Mouse (Mus musculus) embryonic facial prominence, embryonic 12.5 days (tissue): ENCODE measurements around the gene C130026I21Rik. TPM values are rescaled to one million over a fixed set of nuclear protein-coding genes. Genes with fewer than 3 reads are reported as not detected.
"Not testable (repeated sequence)": the region's sequence is repeated elsewhere in the genome, so short reads cannot be mapped to it uniquely, and the experiment has no call there.

Experiments
- ATAC-seq: fragments of 200-750 bp; cut with Nextera tagmentation; 2 replicates; pipeline ENCODE4 v1.8.0; 2017; ENCODE audit not compliant: insufficient number of reproducible peaks, insufficient read depth, low FRiP score, low TSS enrichment
- H3K27ac ChIP-seq: fragments of 300-500 bp; sonication (generic); 2 replicates; pipeline ENCODE4 v1.5.1; 2016; ENCODE audit warnings: mild to moderate bottlenecking
- H3K27me3 ChIP-seq: fragments of 300-500 bp; sonication (generic); 2 replicates; pipeline ENCODE4 v1.6.1; 2016; ENCODE audit warnings: mild to moderate bottlenecking, moderate library complexity
- H3K36me3 ChIP-seq: fragments of 300-500 bp; sonication (generic); 2 replicates; pipeline ENCODE4 v1.6.1; 2016; ENCODE audit warnings: mild to moderate bottlenecking
- H3K4me1 ChIP-seq: fragments of 300-500 bp; sonication (generic); 2 replicates; pipeline ENCODE4 v1.6.1; 2016
- H3K4me2 ChIP-seq: fragments of 300-500 bp; sonication (generic); replicated peaks from 2 replicates; pipeline ENCODE4 v1.6.1; 2016; ENCODE audit warnings: mild to moderate bottlenecking, moderate library complexity
- H3K4me3 ChIP-seq: fragments of 300-500 bp; sonication (generic); 2 replicates; pipeline ENCODE4 v1.5.1; 2016; ENCODE audit warnings: mild to moderate bottlenecking
- H3K9ac ChIP-seq: fragments of 300-500 bp; sonication (generic); 2 replicates; pipeline ENCODE4 v1.6.1; 2016; ENCODE audit warnings: mild to moderate bottlenecking, moderate library complexity
- H3K9me3 ChIP-seq: fragments of 300-500 bp; sonication (generic); 2 replicates; pipeline ENCODE4 v1.6.1; 2016; ENCODE audit warnings: mild to moderate bottlenecking, moderate library complexity
- WGBS: fragments of 180-500 bp; shearing (Covaris S2); methylation state at CpG from one replicate; pipeline ENCODE4 v1.1.7; 2016; 5-methylcytosine and 5-hydroxymethylcytosine counted together
- polyA plus RNA-seq: library from polyadenylated mRNA; unstranded; fragments of >200 nt; fragmentation: Nextera tagmentation; extraction: Ambion mirVana; gene quantifications from 2 replicates; pipeline ENCODE4 v1.2.1, GENCODE M21; 2016

The C130026I21Rik gene
- polyA plus RNA-seq, 1 experiment from 2014 or later = not detected

DNA sequence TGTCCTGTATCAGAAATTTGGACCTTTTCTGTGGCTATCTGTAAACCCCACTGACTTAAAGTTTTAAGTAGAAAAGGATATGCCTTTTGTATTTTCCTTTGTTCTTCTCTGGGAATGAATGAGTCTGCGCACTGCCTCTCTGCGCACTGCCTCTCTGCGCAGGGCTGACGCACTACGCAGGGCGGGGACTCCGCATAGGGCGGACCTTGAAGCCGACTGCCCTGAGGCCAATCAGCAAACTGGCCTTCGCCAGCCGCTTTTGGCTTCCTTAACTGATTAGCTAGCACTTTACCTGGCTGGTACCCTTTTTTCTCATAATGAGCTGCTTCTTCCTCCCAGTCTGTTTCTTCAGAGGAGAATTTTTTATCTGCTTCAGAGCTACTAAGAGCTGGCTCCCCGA, 271.1 kb downstream of the C130026I21Rik start:
- not testable (repeated sequence) for H3K9ac ChIP-seq, H3K4me2 ChIP-seq, H3K27ac ChIP-seq, ATAC-seq, H3K4me1 ChIP-seq, H3K27me3 ChIP-seq, H3K4me3 ChIP-seq, H3K36me3 ChIP-seq, H3K9me3 ChIP-seq
- over 99% methylated on average over 8 of the region's 12 CpGs for WGBS

DNA sequence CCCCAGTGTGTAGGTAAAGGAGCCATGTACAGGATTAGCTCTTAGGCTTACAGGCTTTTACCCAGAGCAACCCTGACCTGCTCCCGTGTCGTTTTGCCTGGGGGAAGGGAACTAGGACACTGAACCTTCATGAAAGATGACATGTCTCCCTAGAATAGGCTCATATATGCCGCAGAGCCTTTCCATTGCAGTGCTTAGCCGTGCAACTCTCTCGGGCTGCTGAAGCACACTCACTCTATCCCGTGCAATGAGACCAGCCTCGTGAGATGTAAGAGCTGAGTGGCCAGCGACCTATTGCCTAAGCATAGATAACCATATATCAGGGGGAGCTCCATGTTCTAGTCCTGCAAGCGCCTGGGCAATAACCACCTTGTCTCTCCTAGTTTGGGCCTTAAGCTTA, 274.1 kb downstream of the C130026I21Rik start:
- ATAC-seq, H3K9ac ChIP-seq: not testable (repeated sequence)

DNA sequence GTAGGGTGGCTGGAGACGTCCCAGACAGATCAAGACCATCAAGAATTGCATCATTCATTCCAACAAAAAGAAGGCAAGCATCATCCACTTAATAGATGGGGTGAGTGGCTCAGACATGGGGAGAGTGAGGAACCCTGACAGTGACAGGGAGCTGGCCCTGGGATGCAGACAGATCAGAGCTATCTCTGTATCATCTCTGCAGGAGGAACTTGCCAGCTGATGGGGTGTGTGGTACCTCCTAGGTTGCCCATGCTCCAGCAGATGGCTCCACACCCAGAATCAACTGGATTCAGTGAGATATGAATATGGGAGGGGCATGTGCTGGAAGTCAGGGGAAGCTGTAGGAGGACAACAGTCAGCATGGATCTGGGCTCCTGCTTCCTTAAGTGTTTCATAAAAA, 275.9 kb downstream of the C130026I21Rik start:
- not testable (repeated sequence) for H3K9ac ChIP-seq, H3K36me3 ChIP-seq, H3K4me1 ChIP-seq, H3K27ac ChIP-seq, H3K9me3 ChIP-seq, H3K4me2 ChIP-seq, ATAC-seq, H3K4me3 ChIP-seq, H3K27me3 ChIP-seq
- no CpG with 5 or more reads among the region's 1 CpGs for WGBS

More for the DNA sequence above, 274.1 kb downstream of the C130026I21Rik start:
- not testable (repeated sequence) for H3K4me1 ChIP-seq, H3K27ac ChIP-seq, H3K4me2 ChIP-seq, H3K36me3 ChIP-seq, H3K9me3 ChIP-seq, H3K27me3 ChIP-seq, H3K4me3 ChIP-seq
- WGBS = 75% methylated on average over 6 of the region's 9 CpGs

DNA sequence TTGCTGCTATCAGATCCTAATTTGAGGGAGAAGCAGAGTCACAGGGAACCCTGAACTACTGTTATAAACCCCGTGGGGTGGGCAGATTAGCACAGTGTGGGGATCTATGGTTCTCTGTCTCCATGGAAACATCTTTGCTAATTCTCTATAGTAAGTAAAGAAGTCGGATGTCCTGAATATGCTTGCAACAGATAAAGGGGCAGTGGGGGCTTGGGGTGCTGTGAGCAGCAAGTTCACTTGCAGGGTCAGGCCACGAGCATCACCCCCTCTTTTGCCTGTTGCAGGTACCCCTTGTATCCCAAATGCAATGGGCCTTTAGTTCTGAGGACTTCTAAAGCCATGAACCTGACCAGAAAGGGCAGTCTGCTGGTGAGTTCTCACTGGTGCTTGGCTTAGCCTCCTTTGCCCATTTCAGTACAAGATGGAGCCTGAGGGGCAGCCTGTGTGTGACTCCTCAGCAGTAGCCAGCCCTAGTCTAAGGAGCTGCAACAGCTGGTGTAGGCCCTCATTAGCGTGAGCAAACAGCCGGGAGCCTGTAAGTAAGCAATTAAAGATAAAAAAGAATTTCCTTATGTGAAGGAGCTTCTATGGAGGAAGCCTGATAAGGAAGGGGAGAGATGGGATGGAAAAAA, 276.6 kb downstream of the C130026I21Rik start:
- not testable (repeated sequence) for H3K9me3 ChIP-seq, H3K4me2 ChIP-seq, H3K27ac ChIP-seq, H3K27me3 ChIP-seq, H3K4me3 ChIP-seq, H3K36me3 ChIP-seq, H3K4me1 ChIP-seq, H3K9ac ChIP-seq
- WGBS = 62% methylated on average over 2 of the region's 5 CpGs
- ATAC-seq = peak; percentile 69; the same call in 1 of the 2 replicates

DNA sequence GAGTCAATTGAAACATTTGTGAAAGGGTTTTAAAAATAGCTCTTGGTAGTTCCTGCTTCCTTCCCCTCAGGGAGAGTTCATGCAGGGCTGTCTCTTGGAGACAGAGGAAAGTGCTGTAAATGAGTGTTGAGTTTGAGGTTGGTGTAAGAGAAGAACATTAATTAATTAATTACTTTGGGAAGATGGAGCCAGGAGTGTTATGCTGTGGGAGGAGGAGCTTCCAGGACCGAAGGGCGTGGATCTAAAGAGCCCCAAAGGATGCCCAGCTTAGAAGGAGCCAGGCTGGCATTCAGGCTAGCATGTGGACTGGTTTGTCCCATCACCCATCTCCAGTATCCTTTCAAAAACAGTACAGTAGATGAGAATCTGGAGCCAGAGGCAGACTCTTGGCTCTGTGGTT, 277.1 kb downstream of the C130026I21Rik start:
- WGBS = no CpG with 5 or more reads among the region's 2 CpGs
- H3K9ac ChIP-seq, H3K27me3 ChIP-seq: not testable (repeated sequence)

DNA sequence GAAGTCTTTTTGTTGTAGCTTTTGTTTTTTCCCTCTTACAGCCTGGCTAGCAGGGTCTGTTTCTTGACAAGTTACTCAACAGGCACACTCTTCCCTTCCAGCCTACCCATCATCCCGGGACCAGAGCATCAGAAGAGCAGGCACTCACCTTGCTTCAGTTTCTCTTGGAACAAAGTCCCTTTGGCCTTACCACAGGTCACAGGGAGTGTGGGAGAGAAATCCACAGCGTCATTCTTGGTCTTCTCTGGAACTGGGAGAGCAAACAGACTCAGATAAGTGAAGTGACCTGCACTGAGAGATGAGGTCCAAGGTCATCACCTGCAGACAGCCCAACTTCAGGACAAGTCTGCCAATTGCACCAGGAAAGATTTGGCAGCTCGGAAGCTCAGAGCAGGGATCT, 277.5 kb downstream of the C130026I21Rik start:
- not testable (repeated sequence) for H3K27me3 ChIP-seq, H3K36me3 ChIP-seq, H3K4me1 ChIP-seq, H3K9ac ChIP-seq, H3K9me3 ChIP-seq, H3K4me3 ChIP-seq, H3K4me2 ChIP-seq, H3K27ac ChIP-seq
- ATAC-seq = peak; percentile 64; the same call in 1 of the 2 replicates
- no CpG with 5 or more reads among the region's 3 CpGs for WGBS

More for the DNA sequence above, 277.1 kb downstream of the C130026I21Rik start:
- H3K9me3 ChIP-seq, H3K36me3 ChIP-seq, H3K4me2 ChIP-seq, H3K4me3 ChIP-seq, H3K4me1 ChIP-seq, H3K27ac ChIP-seq: not testable (repeated sequence)
- ATAC-seq = peak; percentile 77; the same call in 1 of the 2 replicates

DNA sequence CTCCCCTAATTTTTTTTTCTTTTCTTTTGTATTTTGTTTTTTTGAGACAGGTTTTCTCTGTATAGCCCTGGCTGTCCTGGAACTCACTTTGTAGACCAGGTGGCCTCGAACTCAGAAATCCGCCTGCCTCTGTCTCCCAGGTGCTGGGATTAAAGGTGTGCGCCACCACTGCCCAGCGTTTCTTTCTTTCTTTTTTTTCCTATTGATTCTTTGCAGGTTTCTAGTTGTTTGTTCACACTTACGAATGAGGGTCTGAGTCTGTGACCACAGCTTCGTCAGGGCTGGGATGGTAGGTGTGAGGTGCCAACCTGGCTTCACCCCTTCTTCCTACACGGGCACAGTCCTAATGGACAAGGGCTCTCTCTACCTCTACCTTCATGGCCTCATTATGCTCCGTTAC, 281.3 kb downstream of the C130026I21Rik start:
- H3K4me1 ChIP-seq, H3K27me3 ChIP-seq, H3K9me3 ChIP-seq, ATAC-seq, H3K27ac ChIP-seq, H3K4me2 ChIP-seq, H3K4me3 ChIP-seq, H3K9ac ChIP-seq, H3K36me3 ChIP-seq: not testable (repeated sequence)
- 84% methylated on average over 7 of the region's 8 CpGs for WGBS

DNA sequence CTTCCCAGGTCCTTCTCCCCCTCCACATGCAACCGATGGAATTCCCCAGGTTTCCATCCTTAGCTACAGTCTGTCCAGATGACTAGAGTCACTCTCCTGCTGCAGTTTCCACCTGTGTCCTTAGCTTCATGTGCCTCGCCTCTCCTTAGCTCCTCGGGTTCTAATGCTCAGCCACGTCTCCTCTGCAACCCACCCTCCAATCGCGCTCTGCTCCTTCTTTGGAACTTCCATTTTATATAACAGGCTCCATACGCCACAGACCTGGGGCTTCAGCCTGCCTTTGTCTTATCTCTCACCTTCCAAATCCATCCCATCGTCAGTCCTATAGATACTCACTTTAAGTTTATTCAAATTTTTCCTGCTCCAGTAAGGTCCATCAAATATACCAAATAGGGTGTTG, 282.6 kb downstream of the C130026I21Rik start:
- not testable (repeated sequence) for H3K4me2 ChIP-seq, H3K9ac ChIP-seq, H3K4me3 ChIP-seq, H3K27me3 ChIP-seq, H3K4me1 ChIP-seq, ATAC-seq, H3K36me3 ChIP-seq, H3K9me3 ChIP-seq, H3K27ac ChIP-seq
- WGBS = 71% methylated on average over 8 of the region's 8 CpGs

DNA sequence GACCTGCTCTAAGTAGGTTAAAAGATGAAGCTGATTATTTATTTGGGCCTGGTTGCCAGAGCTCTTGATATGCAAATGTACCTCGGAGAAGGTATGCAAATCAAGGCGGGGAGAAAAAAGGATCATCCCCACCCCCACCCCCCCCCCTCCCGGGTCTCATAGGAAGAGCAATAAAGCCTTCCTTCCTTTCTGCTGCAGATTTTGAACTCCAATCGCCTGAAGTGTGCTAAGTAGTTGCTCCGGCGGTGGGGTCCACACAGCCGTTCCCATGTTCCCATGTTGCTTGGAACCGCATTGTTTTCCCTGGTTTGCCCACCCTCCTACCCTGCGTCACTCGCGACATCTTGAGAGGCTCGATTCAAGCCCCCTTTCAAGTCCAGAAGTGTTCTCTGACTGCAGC, 308.6 kb downstream of the C130026I21Rik start:
- H3K4me2 ChIP-seq = peak overlapping the region; percentile 22; the same call in 1 of the 2 replicates
- H3K4me1 ChIP-seq, H3K36me3 ChIP-seq, H3K9ac ChIP-seq, H3K9me3 ChIP-seq, H3K27me3 ChIP-seq, ATAC-seq, H3K27ac ChIP-seq, H3K4me3 ChIP-seq: not testable (repeated sequence)
- WGBS = 6% methylated on average over 12 of the region's 12 CpGs

DNA sequence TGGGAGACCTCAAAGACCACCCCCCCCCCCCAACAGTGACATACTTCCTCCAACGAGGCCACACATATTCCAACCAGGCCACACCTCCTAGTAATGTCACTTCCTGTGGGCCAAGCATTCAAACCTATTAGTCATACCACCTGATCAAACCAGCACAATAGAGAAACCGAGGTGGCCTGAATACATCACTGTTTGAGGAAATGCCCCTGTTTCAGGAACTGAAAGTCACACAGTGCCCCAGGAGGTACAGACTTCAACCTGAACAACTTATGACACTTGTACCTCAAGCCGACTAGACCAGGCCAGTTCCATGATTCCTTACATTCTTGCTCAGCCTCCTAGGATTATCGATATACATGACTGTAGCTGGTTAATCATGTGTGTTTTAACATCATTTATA, 312.7 kb downstream of the C130026I21Rik start:
- H3K9me3 ChIP-seq, H3K9ac ChIP-seq: not testable (repeated sequence)
- WGBS = 89% methylated on average over 4 of the region's 4 CpGs

DNA sequence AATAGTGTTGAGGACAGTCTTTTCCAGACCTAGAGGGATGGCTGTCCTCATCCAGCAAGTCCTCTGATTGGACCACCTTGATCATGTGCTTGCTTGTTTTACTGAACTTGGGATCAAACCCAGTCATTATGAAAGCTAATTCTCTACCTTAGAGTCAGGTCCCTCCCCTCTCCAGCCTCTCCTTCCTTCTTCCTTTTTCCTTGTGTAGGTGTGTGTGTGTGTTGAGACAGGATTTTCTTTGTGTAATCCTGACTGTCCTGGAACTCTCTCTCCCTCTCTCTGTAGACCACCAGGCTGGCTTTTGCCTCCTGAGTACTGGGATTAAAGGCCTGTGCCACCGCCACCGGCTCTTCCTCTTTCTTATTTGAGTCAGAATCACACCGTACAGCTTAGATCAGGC, 313.6 kb downstream of the C130026I21Rik start:
- H3K27me3 ChIP-seq, H3K4me1 ChIP-seq, H3K36me3 ChIP-seq, H3K4me2 ChIP-seq, H3K4me3 ChIP-seq, ATAC-seq, H3K27ac ChIP-seq, H3K9ac ChIP-seq, H3K9me3 ChIP-seq: not testable (repeated sequence)
- WGBS = 87% methylated on average over 3 of the region's 3 CpGs

More for the DNA sequence above, 312.7 kb downstream of the C130026I21Rik start:
- not testable (repeated sequence) for H3K4me1 ChIP-seq, H3K4me2 ChIP-seq, ATAC-seq, H3K4me3 ChIP-seq, H3K27me3 ChIP-seq, H3K36me3 ChIP-seq, H3K27ac ChIP-seq

DNA sequence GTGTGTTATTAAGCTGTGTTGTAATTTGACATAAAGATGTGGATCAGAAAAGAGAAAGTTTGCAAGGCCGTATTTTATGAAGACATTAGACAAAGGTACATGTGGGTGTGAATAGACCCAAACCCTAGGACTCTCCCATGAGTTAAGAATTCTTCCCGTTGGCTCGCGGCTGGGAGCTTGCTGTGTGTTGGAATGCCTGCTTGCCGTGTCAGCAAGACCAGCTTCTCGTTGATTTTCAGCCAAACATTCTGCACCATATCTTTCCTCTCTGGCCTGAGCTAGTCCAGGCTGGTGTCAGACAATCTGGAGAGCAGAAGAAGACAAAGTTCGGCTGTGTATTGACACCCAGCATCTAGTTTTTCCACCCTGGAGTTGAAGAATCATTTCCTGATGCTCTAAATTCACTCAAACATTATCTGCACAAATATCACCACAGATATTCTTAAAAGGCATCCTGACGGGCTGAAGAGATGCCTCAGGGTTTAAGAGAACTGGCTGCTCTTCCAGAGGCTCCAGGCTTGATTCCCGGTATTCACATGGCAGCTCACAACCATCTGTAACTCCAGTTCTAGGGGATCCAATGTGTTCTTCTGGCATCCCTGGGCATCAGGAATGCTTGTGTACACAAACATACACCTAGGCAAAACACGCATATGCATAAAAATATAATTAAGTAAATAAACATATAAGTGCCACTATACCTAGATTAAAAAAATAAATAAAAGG, 317.7 kb downstream of the C130026I21Rik start:
- H3K27ac ChIP-seq = no peak overlapping the region
- H3K4me1 ChIP-seq = no peaks in the 10 kb centered on the region
- peaks cover 7% of the 10 kb centered on the region; the same call in 1 of the 2 replicates for H3K9me3 ChIP-seq
- no peaks in the 10 kb centered on the region for H3K27me3 ChIP-seq
- no peak overlapping the region for H3K4me3 ChIP-seq
- H3K4me2 ChIP-seq = no peak overlapping the region
- no peaks in the 10 kb centered on the region for H3K36me3 ChIP-seq
- no peak for ATAC-seq
- WGBS = 89% methylated on average over 10 of the region's 10 CpGs
- H3K9ac ChIP-seq = no peak overlapping the region
